Mouse (Mus musculus) lung, adult 2 months (tissue): ENCODE measurements around the gene Ccdc27.

ENCODE experiments used
- CTCF ChIP-seq: fragments of 200-500 bp; IDR thresholded peaks from 2 replicates; pipeline ENCODE4 v1.5.1; 2011; ENCODE audit warnings: mild to moderate bottlenecking, low read length, control low read depth; ENCODE audit not compliant: insufficient read depth
- POLR2A ChIP-seq: fragments of 200-500 bp; IDR thresholded peaks from 2 replicates; pipeline ENCODE4 v1.6.1; 2011; ENCODE audit warnings: low read depth, mild to moderate bottlenecking, control low read depth, low read length, borderline replicate concordance; ENCODE audit errors: extremely low read depth

DNA sequence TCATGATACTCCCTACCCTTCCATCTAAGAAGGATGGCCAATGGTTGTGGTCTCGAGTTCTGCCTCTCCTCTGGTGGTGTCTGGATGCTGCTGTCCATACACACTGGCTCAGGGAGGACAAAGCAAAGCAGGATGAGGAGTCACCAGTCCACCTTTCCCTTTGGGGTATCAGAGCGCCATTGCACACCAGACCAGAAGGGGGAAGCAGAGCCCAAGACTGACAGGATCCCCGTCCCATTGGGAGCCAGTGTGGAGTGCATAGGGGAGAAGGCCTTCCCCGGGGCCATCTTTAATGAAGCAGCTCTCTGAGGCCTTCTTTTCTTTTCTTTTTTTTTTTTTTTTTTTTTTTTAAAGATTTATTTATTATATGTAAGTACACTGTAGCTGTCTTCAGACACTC lies 10.6 kb upstream of the Ccdc27 start:
- TF ChIP-seq POLR2A (no peak), CTCF (peak; percentile 44)
